Mouse (Mus musculus): Measurements from ENCODE around the gene Cbln3. TPM values are rescaled to one million over a fixed set of nuclear protein-coding genes. Genes with fewer than 3 reads are reported as not detected.
A peak's percentile ranks its signal among the peaks of the same experiment; 100 is the strongest.

Gene Cbln3
- polyA plus RNA-seq, 1 experiment from 2014 or later, result 0.17 TPM

GRCm38 (mm10) chr14:55899701-55900413 is 15.7 kb upstream of the Cbln3 start, which contains the start of gene Sdr39u1:
TSS of gene Sdr39u1 (minus strand) at chr14:55900293.
- peak within 1 kb of the TSS; percentile 52 for H3K4me3 ChIP-seq (ENCODE audit: low read length)
- H3K4me1 ChIP-seq (ENCODE audit: control insufficient read depth, insufficient read depth, low read length), result peaks cover 14% of the 10 kb centered on the region
- H3K36me3 ChIP-seq (ENCODE audit: control insufficient read depth, insufficient read depth, low read length), result peaks cover 9% of the 10 kb centered on the region; the same call in 1 of the 2 replicates
- H3K9me3 ChIP-seq (ENCODE audit: control insufficient read depth, low read length), result no peaks in the 10 kb centered on the region
- H3K4me2 ChIP-seq (ENCODE audit: low read depth, low read length), result peak within 1 kb of the TSS; percentile 89
- ATAC-seq, result peak; percentile 94
- under 1% methylated on average over 39 of the region's 39 CpGs for WGBS
- no peaks in the 10 kb centered on the region for H3K27me3 ChIP-seq (replicated peaks; ENCODE audit: control insufficient read depth, insufficient read depth, low read length)
- H3K9ac ChIP-seq (ENCODE audit: low read depth, low read length), result peak within 1 kb of the TSS; percentile 75
- peak within 1 kb of the TSS; percentile 75 for H3K27ac ChIP-seq (ENCODE audit: low read length)

- Histone ChIP-seq H3K4me2 (ENCODE audit: low read depth, low read length) (peak overlapping the region; percentile 89), H3K9ac (ENCODE audit: low read depth, low read length) (peak overlapping the region; percentile 75; the same call in 1 of the 2 replicates), H3K27me3 (replicated peaks; ENCODE audit: control insufficient read depth, insufficient read depth, low read length) (no peaks in the 10 kb centered on the region), H3K9me3 (ENCODE audit: control insufficient read depth, low read length) (no peaks in the 10 kb centered on the region), H3K4me1 (ENCODE audit: control insufficient read depth, insufficient read depth, low read length) (peaks cover 14% of the 10 kb centered on the region), H3K27ac (ENCODE audit: low read length) (peak overlapping the region; percentile 75), H3K36me3 (ENCODE audit: control insufficient read depth, insufficient read depth, low read length) (peaks cover 12% of the 10 kb centered on the region; the same call in 1 of the 2 replicates), H3K4me3 (ENCODE audit: low read length) (peak overlapping the region; percentile 52; the same call in 1 of the 2 replicates)
- WGBS, result 88% methylated on average over 7 of the region's 7 CpGs
- ATAC-seq, result no peak
Measured at GRCm38 (mm10) chr14:55898947-55899346, 14.8 kb upstream of the Cbln3 start.

GRCm38 (mm10) chr14:55897671-55898070 is 13.5 kb upstream of the Cbln3 start:
- Histone ChIP-seq H3K36me3 (ENCODE audit: control insufficient read depth, insufficient read depth, low read length) (peaks cover 12% of the 10 kb centered on the region; the same call in 1 of the 2 replicates), H3K9me3 (ENCODE audit: control insufficient read depth, low read length) (no peaks in the 10 kb centered on the region), H3K27me3 (replicated peaks; ENCODE audit: control insufficient read depth, insufficient read depth, low read length) (no peaks in the 10 kb centered on the region), H3K27ac (ENCODE audit: low read length) (peak overlapping the region; percentile 4; the same call in 1 of the 2 replicates), H3K4me2 (ENCODE audit: low read depth, low read length) (no peak overlapping the region), H3K4me1 (ENCODE audit: control insufficient read depth, insufficient read depth, low read length) (peaks cover 14% of the 10 kb centered on the region), H3K9ac (ENCODE audit: low read depth, low read length) (no peak overlapping the region), H3K4me3 (ENCODE audit: low read length) (no peak overlapping the region)
- no peak for ATAC-seq
- WGBS, result 90% methylated on average over 12 of the region's 12 CpGs

- Histone ChIP-seq H3K4me2 (ENCODE audit: low read depth, low read length) (peak overlapping the region; percentile 77), H3K9me3 (ENCODE audit: control insufficient read depth, low read length) (no peaks in the 10 kb centered on the region), H3K4me3 (ENCODE audit: low read length) (no peak overlapping the region), H3K9ac (ENCODE audit: low read depth, low read length) (peak overlapping the region; percentile 88; the same call in 1 of the 2 replicates), H3K27me3 (replicated peaks; ENCODE audit: control insufficient read depth, insufficient read depth, low read length) (no peaks in the 10 kb centered on the region), H3K27ac (ENCODE audit: low read length) (no peak overlapping the region), H3K4me1 (ENCODE audit: control insufficient read depth, insufficient read depth, low read length) (peaks cover 32% of the 10 kb centered on the region), H3K36me3 (ENCODE audit: control insufficient read depth, insufficient read depth, low read length) (peaks cover 23% of the 10 kb centered on the region)
- 82% methylated on average over 24 of the region's 24 CpGs for WGBS
- no peak for ATAC-seq
Measured at GRCm38 (mm10) chr14:55886571-55887382, 2.6 kb upstream of the Cbln3 start.

GRCm38 (mm10) chr14:55885791-55886271 is 1.6 kb upstream of the Cbln3 start:
- no peak for ATAC-seq
- peaks cover 23% of the 10 kb centered on the region for H3K36me3 ChIP-seq (ENCODE audit: control insufficient read depth, insufficient read depth, low read length)
- H3K9ac ChIP-seq (ENCODE audit: low read depth, low read length), result peak overlapping the region; percentile 88
- H3K27ac ChIP-seq (ENCODE audit: low read length), result peak overlapping the region; percentile 97
- H3K4me1 ChIP-seq (ENCODE audit: control insufficient read depth, insufficient read depth, low read length), result peaks cover 32% of the 10 kb centered on the region
- WGBS, result 5% methylated on average over 16 of the region's 16 CpGs
- H3K4me3 ChIP-seq (ENCODE audit: low read length), result peak overlapping the region; percentile 85
- no peaks in the 10 kb centered on the region for H3K9me3 ChIP-seq (ENCODE audit: control insufficient read depth, low read length)
- no peaks in the 10 kb centered on the region for H3K27me3 ChIP-seq (replicated peaks; ENCODE audit: control insufficient read depth, insufficient read depth, low read length)
- peak overlapping the region; percentile 77 for H3K4me2 ChIP-seq (ENCODE audit: low read depth, low read length)

GRCm38 (mm10) chr14:55885114-55885790 is 1.1 kb upstream of the Cbln3 start:
- H3K27ac ChIP-seq (ENCODE audit: low read length), result peak overlapping the region; percentile 97
- peak overlapping the region; percentile 88 for H3K9ac ChIP-seq (ENCODE audit: low read depth, low read length)
- H3K4me2 ChIP-seq (ENCODE audit: low read depth, low read length), result peak overlapping the region; percentile 77
- H3K9me3 ChIP-seq (ENCODE audit: control insufficient read depth, low read length), result no peaks in the 10 kb centered on the region
- 0% methylated on average over 20 of the region's 30 CpGs for WGBS
- peak overlapping the region; percentile 85 for H3K4me3 ChIP-seq (ENCODE audit: low read length)
- peaks cover 20% of the 10 kb centered on the region for H3K36me3 ChIP-seq (ENCODE audit: control insufficient read depth, insufficient read depth, low read length)
- no peaks in the 10 kb centered on the region for H3K27me3 ChIP-seq (replicated peaks; ENCODE audit: control insufficient read depth, insufficient read depth, low read length)
- ATAC-seq, result peak; percentile 61
- H3K4me1 ChIP-seq (ENCODE audit: control insufficient read depth, insufficient read depth, low read length), result peaks cover 32% of the 10 kb centered on the region

- H3K9me3 ChIP-seq (ENCODE audit: control insufficient read depth, low read length), result no peaks in the 10 kb centered on the region
- H3K9ac ChIP-seq (ENCODE audit: low read depth, low read length), result peak within 1 kb of the TSS; percentile 88
- peak within 1 kb of the TSS; percentile 97 for H3K27ac ChIP-seq (ENCODE audit: low read length)
- peaks cover 18% of the 10 kb centered on the region for H3K36me3 ChIP-seq (ENCODE audit: control insufficient read depth, insufficient read depth, low read length)
- WGBS, result 0% methylated on average over 23 of the region's 30 CpGs
- H3K4me3 ChIP-seq (ENCODE audit: low read length), result peak within 1 kb of the TSS; percentile 85
- peaks cover 32% of the 10 kb centered on the region for H3K4me1 ChIP-seq (ENCODE audit: control insufficient read depth, insufficient read depth, low read length)
- H3K4me2 ChIP-seq (ENCODE audit: low read depth, low read length), result peak within 1 kb of the TSS; percentile 77
- peak; percentile 93 for ATAC-seq
- H3K27me3 ChIP-seq (replicated peaks; ENCODE audit: control insufficient read depth, insufficient read depth, low read length), result no peaks in the 10 kb centered on the region
Measured at GRCm38 (mm10) chr14:55884713-55885113, 521 bp upstream of the Cbln3 start, which contains the start of gene Khnyn. TSS of gene Khnyn (plus strand) at chr14:55884947.

DNA sequence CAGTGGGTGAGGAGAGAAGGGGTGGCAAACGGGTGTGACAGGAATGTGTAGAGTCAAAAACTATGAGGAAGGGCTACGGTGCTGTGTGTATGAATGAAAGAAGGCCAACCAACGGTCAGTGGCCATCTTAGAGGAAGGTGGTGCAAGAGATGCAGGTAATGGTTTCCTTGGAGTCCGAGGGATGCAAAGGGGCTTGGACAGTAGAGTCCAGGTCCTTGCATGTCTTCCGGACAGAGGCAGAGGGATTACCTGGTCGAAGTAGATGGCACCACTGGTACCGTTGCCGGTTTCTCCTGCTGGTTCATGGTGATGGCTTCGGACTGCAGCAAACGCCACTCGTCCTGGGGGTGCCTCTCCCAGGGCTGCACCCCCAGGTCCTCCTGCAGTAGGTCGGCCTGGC is 529 bp downstream of the Cbln3 start:
- Histone ChIP-seq H3K36me3 (ENCODE audit: control insufficient read depth, insufficient read depth, low read length) (peaks cover 11% of the 10 kb centered on the region), H3K4me2 (ENCODE audit: low read depth, low read length) (no peak overlapping the region), H3K4me1 (ENCODE audit: control insufficient read depth, insufficient read depth, low read length) (peaks cover 32% of the 10 kb centered on the region), H3K4me3 (ENCODE audit: low read length) (no peak overlapping the region), H3K27ac (ENCODE audit: low read length) (peak overlapping the region; percentile 97), H3K9me3 (ENCODE audit: control insufficient read depth, low read length) (no peaks in the 10 kb centered on the region), H3K9ac (ENCODE audit: low read depth, low read length) (no peak overlapping the region; the same call in 1 of the 2 replicates), H3K27me3 (replicated peaks; ENCODE audit: control insufficient read depth, insufficient read depth, low read length) (no peaks in the 10 kb centered on the region)
- 90% methylated on average over 12 of the region's 12 CpGs for WGBS
- no peak for ATAC-seq
